Mouse (Mus musculus) spleen, adult 2 months (tissue): ENCODE data around the gene Hecw2.
A peak's percentile ranks its signal among the peaks of the same experiment; 100 is the strongest.

Experiments used
- CTCF ChIP-seq: fragments of 200-500 bp; IDR thresholded peaks from 2 replicates; pipeline ENCODE4 v1.5.1; 2011; ENCODE audit warnings: mild to moderate bottlenecking, inconsistent platforms; ENCODE audit not compliant: insufficient read depth, insufficient read length, insufficient replicate concordance; ENCODE audit errors: extremely low read depth
- POLR2A ChIP-seq: fragments of 200-500 bp; IDR thresholded peaks from 2 replicates; pipeline ENCODE4 v1.6.1; 2011; ENCODE audit warnings: low read depth, low read length, inconsistent platforms

- TF ChIP-seq CTCF, result no peak
- peak; percentile 28; the same call in 1 of the 2 replicates for TF ChIP-seq POLR2A
These were observed 344.1 kb downstream of the Hecw2 start for GRCm38 (mm10) chr1:53850891-53851290.
